Mouse (Mus musculus): ENCODE measurements around the gene Gm1993. TPM values are rescaled to one million over a fixed set of nuclear protein-coding genes. Genes with fewer than 3 reads are reported as not detected.
"Not testable (repeated sequence)": the region's sequence is repeated elsewhere in the genome, so short reads cannot be mapped to it uniquely, and the experiment has no call there.

Gm1993 gene
- not detected for total RNA-seq (2021)
- long read RNA-seq, experiment 1, result 0 reads
- long read RNA-seq, experiment 2, result 0 reads

DNA sequence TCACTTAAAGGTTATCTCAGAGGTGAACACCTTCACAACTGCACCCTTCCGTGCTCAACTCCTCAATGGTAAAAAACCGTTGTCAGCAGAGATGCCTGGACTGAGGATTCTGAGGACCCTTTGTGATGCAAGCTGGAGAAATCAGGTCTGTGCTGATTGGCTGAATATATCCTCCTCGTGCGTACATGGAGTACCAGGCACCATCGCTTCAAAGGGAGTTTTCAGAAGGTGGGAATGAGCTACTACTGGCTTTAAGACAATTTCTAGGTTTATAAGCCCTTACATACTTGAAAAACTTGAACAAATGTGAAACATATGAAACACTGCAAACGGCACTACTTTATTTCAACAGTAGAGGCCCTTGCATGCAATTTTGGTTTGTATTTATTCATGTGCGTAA, at the start of gene Gm1993:
Gene Gm1993, minus strand, starts transcription at position 101 of the 400 bp plus-strand sequence.
- not testable (repeated sequence) for H3K4me3 ChIP-seq, H3K27ac ChIP-seq

More for the DNA sequence above, at the start of gene Gm1993:
- DNase-seq (ENCODE audit: low spot score in 2 of 2), result not testable (repeated sequence)
